Mouse (Mus musculus) thymus, postnatal 4 days (tissue): ENCODE results near the gene Strn3.
"Not testable (repeated sequence)": the region's sequence is repeated elsewhere in the genome, so short reads cannot be mapped to it uniquely, and the experiment has no call there.

ENCODE experiments used
- DNase-seq: peaks from one replicate; pipeline ENCODE4 v3.0.0; 2021

The Strn3 gene

DNA sequence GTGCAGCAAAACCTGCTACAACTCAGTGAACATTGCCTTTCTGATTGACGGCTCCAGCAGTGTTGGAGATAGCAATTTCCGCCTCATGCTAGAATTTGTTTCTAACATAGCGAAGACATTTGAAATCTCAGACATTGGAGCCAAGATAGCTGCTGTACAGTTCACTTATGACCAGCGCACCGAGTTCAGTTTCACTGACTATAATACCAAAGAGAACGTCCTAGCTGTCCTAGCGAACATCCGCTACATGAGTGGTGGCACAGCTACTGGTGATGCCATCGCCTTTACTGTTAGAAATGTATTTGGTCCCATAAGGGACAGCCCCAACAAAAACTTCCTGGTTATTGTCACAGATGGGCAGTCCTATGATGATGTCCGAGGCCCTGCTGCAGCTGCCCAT, 88.4 kb downstream of the Strn3 start:
- DNase-seq = no peak

DNA sequence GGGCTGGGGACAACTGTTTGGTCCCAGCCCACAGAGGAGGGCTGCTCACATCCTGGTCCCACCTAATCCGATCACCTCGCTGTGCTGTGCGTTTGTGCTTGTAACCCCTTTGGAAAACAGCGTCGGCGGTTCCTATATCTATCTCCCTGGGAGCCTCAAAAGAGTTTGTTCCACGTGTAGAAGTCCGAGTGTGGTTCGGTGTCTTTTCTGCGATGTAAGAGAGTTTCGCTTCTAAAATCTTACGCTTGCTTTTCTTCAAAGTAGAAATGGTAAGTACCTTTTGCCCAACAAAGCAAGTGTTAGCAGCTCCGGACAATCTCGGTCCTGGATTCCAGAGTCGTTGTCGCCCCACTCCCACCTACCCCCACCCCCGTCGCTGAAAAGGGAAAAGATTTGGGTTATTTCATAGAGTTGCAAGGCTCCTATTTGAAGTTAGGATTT, 97.6 kb downstream of the Strn3 start:
- no peak for DNase-seq

- DNase-seq = peak; percentile 35
These were observed 98.3 kb downstream of the Strn3 start, which contains the start of gene Coch for GRCm38 (mm10) chr12:51593229-51594029. Gene Coch, plus strand, starts transcription at chr12:51593341.

GRCm38 (mm10) chr12:51592888-51593228, 98.8 kb downstream of the Strn3 start:
- DNase-seq = peak; percentile 11

GRCm38 (mm10) chr12:51591921-51592320, 99.8 kb downstream of the Strn3 start:
- no peak for DNase-seq

DNA sequence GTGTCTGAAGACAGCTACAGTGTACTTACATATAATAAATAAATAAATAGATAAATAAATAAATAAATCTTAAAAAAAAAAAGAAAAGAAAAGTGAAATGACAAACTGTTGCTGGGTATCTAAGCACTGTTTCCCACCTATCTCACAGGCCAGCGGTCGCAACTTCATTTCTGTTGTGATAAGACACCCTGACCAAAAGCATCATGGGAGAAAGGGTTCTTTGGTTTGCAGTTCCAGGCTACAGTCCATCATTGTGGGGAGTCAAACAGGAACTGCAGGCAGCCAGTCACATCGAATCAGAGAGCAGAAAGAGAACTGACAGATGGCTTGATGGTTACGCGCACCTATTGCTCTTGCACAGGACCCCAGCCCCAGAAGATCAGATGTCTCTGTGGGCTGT, 102.4 kb downstream of the Strn3 start:
- no peak for DNase-seq

DNA sequence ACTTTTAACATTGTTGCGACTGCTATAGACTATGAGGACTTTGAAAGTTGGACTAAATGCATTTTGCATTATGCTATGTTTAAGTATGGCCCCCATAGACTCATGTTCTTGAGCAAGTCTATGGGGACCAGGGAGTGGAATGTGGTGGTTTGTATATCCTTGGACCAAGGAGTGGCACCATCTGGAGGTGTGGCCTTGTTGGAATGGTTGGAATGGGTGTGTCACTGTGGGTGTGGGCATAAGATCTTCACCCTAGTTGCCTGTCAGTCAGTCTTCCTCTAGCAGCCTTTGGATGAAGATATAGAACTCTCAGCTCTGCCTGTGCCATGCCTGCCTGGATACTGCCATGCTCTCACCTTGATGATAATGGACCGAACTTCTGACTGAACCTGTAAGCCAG, 113.9 kb downstream of the Strn3 start:
- not testable (repeated sequence) for DNase-seq

GRCm38 (mm10) chr12:51572651-51573050, 119.0 kb downstream of the Strn3 start:
- no peak for DNase-seq

DNA sequence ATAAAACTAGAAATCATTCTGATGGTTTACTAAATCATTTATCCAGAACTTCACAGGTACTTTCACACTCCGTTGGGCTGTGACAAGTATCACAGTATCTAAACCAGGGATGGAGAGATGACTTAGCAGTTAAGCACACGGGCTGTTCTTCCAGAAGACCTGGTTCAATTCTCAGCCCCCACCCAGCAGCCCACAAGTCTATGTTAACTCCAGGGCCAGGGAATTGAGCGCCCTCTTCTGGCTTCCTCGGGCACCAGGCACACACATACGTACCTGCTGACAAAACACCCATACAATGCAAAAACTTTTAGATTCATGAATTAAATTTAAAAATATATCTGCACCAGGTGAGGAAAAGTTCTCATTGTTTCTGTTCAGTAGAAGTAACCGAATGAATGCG, 121.8 kb downstream of the Strn3 start:
- DNase-seq = peak; percentile 26

DNA sequence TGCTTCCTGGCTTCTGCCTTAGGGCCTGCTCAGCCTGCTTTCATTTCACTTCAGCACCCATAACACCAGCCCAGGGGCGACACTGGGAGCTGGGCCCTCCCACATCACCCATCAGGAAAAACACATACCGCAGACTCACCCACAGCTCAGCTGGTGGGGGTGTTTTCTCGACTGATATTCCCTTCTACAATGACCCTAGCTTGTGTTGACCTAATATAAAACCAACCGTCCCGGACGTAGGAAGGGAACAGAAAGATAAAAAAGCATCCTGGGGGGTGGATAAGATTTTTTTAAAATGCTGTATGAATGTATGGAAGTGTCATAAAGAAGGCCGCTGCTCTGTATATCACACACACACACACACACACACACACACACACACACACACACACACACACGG, 122.2 kb downstream of the Strn3 start:
- no peak for DNase-seq

DNA sequence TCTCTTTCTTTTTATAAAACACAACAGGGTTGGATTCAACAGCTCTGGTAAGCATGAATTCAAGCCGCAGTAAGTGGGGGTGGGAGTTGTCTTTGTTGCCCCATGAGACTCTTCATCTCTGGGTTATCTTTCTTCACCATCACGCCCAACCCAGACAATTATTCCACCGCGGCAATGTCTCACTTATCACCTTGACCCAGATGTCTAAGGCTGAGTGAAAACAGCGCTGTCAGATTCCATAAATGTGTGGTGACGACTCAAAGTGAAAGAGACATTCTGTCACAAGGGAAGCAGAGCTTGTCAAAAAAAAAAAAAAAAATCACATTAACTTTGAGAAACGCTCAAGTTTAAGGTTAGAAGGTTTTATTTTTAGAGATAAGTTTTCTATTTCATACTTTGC, 124.5 kb downstream of the Strn3 start:
- DNase-seq = no peak

GRCm38 (mm10) chr12:51561416-51561815, 130.3 kb downstream of the Strn3 start:
- no peak for DNase-seq
